Mouse (Mus musculus): ENCODE data around the gene Fgfr3.

The Fgfr3 gene

GRCm38 (mm10) chr5:33697947-33698512 is 23.4 kb upstream of the Fgfr3 start:
- peak; percentile 60 to 79 for DNase-seq (ENCODE audit: low spot score in 2 of 2)

- no peak for DNase-seq (ENCODE audit: low spot score in 2 of 2)
These were observed 22.8 kb upstream of the Fgfr3 start for GRCm38 (mm10) chr5:33698669-33699068.

DNA sequence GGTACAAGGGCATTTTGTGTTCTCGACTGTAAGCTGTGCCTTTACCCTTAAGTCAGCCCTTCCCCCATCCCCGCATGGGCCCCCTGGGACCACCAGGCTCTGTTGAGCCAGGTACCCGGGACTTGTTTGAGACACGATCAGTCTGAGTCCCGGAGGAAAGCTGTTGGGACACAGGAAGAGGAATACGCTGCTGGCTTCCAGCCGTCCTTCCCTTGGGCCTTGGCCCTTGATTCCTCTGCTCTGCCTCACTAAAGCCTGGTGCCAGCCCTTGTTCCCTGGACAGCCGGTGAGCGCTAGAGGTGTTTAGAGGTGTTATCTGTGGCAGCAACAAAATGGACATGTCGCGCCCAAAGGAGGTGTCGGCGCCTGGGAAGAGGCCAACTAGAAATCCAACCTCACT is 21.5 kb upstream of the Fgfr3 start:
- DNase-seq (ENCODE audit: low spot score in 2 of 2) = no peak

DNA sequence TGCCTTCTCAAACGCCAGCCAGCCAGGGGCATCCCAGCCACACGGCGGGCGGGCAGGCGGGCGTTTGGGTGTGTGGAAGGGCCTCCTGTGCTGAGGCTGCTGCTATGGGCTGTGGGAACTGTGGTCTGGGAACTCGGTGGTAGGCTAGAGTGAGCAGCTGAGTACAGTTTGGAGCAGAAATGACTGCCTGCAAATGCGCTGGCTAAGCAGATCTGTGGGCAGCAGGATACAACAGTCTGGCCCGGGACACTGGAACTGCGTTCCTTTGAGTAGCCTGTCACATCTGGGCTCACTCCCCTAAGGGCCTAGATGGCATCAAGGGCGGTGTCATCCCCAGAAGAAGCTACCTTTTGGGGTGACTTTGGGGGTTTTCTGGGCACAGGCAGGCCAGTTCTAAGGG is 19.6 kb upstream of the Fgfr3 start:
- no peak for DNase-seq (ENCODE audit: low spot score in 2 of 2)

GRCm38 (mm10) chr5:33703999-33704398 is 17.5 kb upstream of the Fgfr3 start:
- DNase-seq (ENCODE audit: low spot score in 2 of 2) = no peak

- peak; percentile 60 to 69 for DNase-seq (ENCODE audit: low spot score in 2 of 2)
These were observed 16.4 kb upstream of the Fgfr3 start for GRCm38 (mm10) chr5:33704945-33705611.

- DNase-seq (ENCODE audit: low spot score in 2 of 2) = no peak
These were observed 15.7 kb upstream of the Fgfr3 start for GRCm38 (mm10) chr5:33705612-33706349.

DNA sequence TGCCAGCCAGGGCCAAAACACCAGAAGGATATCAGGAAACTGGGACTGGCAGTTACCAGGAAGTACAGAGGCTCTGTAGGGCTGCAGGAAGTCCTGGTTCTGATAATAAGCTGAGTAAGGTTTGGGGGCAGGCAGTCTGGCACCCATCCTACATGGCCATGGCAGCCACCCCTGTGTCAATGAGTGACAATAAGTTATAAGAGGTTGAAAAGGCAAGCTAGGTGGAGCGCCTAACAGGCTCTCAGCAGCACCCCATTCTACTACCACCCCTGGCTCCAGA is 15.2 kb upstream of the Fgfr3 start:
- DNase-seq (ENCODE audit: low spot score in 2 of 2) = no peak

DNA sequence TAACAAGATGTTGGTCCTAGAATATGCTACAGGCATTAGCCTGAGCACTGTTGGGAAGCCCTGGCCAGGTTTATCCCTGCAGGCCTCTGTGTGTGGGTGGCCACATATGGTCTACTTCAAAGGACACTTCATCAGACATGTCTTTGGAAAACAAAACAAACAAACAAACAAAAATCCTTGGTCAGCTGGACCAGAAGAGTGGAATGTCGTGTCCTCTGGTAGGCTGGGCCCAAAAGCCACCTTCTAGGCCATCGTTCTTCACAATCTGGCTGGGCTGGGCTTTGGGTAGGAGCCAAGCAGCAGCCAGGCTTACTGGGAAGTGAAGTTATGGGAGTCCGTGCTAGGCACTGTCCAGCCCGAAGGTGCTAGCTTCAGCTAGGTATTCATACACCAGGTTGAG is 14.3 kb upstream of the Fgfr3 start:
- DNase-seq (ENCODE audit: low spot score in 2 of 2) = no peak

DNA sequence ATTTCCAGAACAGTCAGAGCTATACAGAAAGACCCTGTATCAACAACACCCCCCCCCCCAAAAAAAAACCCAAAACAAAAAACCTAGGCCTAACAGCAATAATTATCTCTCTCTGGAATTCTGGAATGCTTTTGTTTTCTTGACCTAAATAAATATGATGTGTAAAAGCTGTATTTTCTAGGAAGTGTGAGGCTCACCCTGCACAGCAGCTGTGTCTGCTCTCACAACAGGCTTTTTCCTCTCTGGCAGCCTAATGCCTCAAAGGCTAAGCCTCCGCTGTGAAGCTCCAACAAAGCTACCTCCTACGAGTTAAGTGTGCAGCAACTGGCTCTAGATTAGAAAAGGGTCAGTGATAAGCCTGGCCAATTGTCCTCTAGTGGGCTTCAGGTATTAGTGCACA is 12.4 kb upstream of the Fgfr3 start:
- no peak for DNase-seq (ENCODE audit: low spot score in 2 of 2)

DNA sequence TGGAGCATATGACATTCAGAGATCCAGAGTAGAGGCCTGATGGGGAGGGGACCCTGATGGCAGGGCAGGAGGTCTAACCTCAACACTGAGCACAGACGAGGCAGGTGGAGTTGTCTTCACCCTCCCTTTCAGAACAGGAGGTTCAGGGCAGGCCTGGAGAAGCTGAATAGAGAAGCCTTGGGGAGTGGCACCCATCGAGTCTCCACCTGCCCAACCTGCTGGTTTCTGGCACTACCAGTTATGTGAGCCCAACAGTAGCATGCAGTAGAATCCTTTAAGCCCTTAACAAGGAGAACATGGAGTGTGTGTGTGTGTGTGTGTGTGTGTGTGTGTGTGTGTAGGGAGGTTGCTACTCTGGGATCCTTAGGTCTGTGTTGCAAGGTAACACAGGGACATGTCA is 8.9 kb upstream of the Fgfr3 start:
- DNase-seq (ENCODE audit: low spot score in 2 of 2) = no peak

GRCm38 (mm10) chr5:33715182-33715581 is 6.3 kb upstream of the Fgfr3 start:
- DNase-seq (ENCODE audit: low spot score in 2 of 2) = no peak

DNA sequence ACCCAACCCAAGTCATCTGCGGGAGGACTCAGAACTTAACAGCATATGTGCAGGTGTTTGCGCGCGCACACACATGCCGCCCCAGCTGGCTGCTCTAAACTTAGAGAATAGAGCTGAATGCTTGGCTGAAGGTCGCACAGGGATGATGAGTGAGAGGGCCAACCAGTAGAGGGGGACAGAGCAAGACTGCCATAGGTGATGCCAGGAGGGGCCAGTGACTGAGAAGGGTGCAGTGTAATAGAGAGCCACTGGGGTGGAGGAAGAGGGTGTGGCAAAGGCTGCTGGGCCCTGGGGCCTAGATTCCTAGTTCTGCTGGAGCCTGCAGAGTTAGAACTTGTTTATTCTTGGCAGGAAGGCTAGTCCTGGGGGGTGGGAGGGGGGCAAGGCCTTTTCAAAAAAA is 5.0 kb upstream of the Fgfr3 start:
- DNase-seq (ENCODE audit: low spot score in 2 of 2) = no peak

DNA sequence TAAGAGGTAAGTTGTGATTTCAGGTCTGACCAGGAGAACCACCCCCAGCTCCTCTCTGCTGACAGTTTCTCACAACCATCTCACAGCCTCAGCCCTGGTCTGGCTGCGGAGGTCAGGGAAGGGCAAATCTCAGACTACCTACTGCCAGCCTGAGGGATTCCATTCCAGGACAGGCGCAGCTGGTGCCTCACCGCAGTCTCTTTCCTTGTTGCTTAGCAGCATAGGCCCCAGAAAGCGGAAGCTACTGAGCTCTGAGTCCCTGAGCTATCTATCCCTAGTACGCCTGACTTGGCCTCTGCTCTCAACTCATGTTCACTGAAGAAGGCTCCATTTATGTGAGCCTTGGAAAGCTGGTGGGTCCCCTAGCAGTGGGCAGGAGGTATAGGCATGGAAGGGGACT is 3.0 kb upstream of the Fgfr3 start:
- no peak for DNase-seq (ENCODE audit: low spot score in 2 of 2)

- no peak for DNase-seq (ENCODE audit: low spot score in 2 of 2)
These were observed 503 bp upstream of the Fgfr3 start for GRCm38 (mm10) chr5:33720852-33721490.

- DNase-seq (ENCODE audit: low spot score in 2 of 2) = no peak
These were observed 968 bp downstream of the Fgfr3 start for GRCm38 (mm10) chr5:33722266-33723018.

DNA sequence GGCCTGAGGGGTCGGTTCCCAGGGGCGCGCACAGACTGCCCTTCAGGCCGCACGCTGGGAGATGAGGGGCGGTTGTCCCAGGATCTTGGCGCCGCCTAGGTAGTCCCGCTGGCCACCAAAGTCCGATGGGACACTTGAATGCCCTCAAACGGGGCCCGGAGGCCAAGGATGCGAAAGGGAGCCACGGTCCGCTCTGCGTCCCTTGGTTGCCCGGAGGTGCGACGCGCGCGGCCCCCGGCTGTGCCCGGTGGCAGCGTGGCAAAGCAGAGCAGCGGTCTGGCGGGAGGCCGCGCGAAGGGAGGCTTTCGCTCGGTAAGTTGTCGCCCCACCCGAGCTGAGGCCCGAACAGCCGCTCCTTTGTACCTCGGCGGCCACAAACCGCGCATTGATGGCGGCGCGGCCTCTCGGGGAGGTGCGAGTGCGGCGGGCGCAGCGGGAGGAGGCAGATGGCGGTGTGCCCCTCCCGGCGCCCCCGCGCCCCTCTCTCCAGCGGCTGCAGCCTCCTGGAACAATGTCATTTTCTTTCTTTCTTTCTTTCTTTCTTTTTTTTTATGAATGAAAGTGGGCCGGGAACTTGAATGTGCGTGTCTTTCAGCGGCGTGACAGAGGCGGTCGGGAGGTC is 1.7 kb downstream of the Fgfr3 start:
- DNase-seq (ENCODE audit: low spot score in 2 of 2) = no peak

- DNase-seq (ENCODE audit: low spot score in 2 of 2) = no peak
These were observed 2.4 kb downstream of the Fgfr3 start for GRCm38 (mm10) chr5:33723641-33724465.

- DNase-seq (ENCODE audit: low spot score in 2 of 2) = peak; percentile 31 to 65
These were observed 4.7 kb downstream of the Fgfr3 start for GRCm38 (mm10) chr5:33726081-33726647.

DNA sequence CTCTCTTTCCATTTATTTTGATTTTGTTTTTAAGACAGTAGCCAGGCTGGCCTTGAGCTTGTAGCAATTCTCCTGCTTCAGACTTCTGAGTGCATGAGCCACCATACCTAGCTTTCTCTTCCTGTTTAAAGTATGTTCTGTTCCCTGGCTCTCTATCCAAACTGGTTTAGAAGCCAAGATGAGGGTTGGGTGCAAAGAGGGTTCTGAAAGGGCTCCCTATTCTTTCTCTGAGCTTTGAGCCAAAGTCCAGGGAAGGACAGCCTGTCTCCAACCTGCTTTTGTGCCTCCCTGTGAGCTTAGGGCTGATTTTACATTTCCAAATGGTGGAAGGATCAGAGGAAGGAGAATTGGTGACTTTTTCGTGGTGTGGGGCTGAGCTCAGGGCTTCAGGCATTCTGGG is 5.4 kb downstream of the Fgfr3 start:
- no peak for DNase-seq (ENCODE audit: low spot score in 2 of 2)

DNA sequence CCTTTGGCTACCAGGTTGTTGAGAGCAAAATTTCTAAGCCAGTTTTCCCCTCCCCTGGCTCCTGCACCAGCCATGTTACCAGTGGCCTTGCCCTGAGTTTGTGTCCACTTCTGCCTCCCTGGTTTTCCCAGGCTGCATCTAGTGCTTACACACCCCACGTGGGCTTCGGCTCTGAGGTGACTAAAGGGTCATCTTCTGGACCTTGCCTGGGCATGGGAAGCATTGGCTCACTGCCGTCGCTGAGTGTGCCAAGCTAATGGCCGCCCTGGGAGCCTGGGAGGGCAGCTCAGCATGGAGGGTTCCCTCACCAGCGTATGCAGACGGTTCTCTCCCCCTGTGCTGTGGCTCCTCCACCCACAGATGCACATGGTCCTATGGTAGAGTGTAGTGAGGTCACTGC is 7.4 kb downstream of the Fgfr3 start:
- no peak for DNase-seq (ENCODE audit: low spot score in 2 of 2)
